Mouse (Mus musculus) myocyte (in vitro differentiated cells): ENCODE results near the gene Gm13539.

Source experiments
- E2F4 ChIP-seq: IDR thresholded peaks from one replicate; pipeline ENCODE4 v1.6.1; 2011; ENCODE audit warnings: mild to moderate bottlenecking, control low read depth, moderate library complexity; ENCODE audit not compliant: insufficient read depth
- POLR2A ChIP-seq: IDR thresholded peaks from one replicate; pipeline ENCODE4 v1.6.1; 2011; ENCODE audit warnings: low read depth, mild to moderate bottlenecking, control low read depth, moderate library complexity; ENCODE audit not compliant: insufficient read length
- REST ChIP-seq: IDR thresholded peaks from one replicate; pipeline ENCODE4 v1.6.1; 2011; ENCODE audit warnings: mild to moderate bottlenecking, control low read depth, moderate library complexity; ENCODE audit not compliant: insufficient read depth, insufficient read length
- USF1 ChIP-seq: IDR thresholded peaks from one replicate; pipeline ENCODE4 v1.6.1; 2011; ENCODE audit warnings: low read depth, mild to moderate bottlenecking, control low read depth, moderate library complexity

GRCm38 (mm10) chr2:25758064-25758625, 23.9 kb upstream of the Gm13539 start:
- no peak for TF ChIP-seq USF1
- TF ChIP-seq POLR2A = no peak
- TF ChIP-seq REST = no peak
- TF ChIP-seq E2F4 = no peak
